Mouse (Mus musculus): ENCODE measurements at regions not wholly inside any gene's neighbourhood (a gene's known extent, or its start where the extent isn't known, plus 50 kb on each side); places are given as distances from the start of the nearest gene placed in this dataset.

DNA sequence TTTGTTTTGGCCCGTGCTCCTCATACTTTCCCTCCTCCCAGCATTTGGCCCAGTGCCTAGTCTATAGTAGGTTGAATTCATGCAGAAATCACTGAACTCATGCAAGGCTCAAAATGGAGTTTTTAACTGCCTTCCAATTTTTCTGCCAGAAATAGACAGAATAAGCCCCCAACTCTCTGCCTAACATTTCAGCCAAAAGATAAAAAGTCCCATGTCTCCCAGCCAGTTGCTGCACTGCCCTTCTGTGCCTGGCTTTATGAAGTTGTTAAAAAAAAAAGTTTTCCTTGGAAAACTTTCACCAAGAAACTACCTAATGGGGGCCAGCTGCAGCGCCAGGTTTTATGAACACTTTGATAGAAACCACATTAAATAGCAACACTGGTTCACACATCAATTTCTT lies 222.0 kb downstream of the Zic3 start:
- 66% methylated on average over 2 of the region's 2 CpGs for WGBS
- H3K9ac ChIP-seq (ENCODE audit: low read length): no peak overlapping the region

DNA sequence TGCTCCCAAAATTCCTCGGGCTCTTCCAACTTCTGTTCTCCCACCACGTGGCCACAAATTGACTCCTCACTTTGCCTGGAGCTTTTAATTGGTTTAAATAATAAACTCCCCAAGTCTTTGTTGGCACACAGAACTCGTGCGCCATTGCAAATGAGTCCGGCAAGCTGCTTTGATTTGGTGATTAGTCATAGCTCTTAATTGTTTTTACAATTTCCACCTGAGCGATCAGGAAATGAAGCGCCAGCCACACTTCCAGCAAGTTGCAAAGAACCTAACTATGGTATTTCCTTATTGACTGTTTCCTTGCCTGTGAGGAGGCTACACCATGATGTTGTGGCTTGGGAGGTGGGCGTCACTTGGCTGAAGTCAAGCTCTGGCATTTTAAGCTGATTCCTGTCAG lies 233.5 kb downstream of the Zic3 start:
- H3K36me3 ChIP-seq (ENCODE audit: control insufficient read depth, insufficient read depth, low read length): no peaks in the 10 kb centered on the region
- DNase-seq (ENCODE audit: low spot score): peak; percentile 68
- no peak overlapping the region for H3K4me2 ChIP-seq (ENCODE audit: low read length)
- no peak overlapping the region for H3K27ac ChIP-seq (ENCODE audit: low read depth, low read length)
- WGBS: 42% methylated on average over 8 of the region's 8 CpGs
- no peaks in the 10 kb centered on the region for H3K4me1 ChIP-seq (ENCODE audit: control insufficient read depth, insufficient read depth, low read length)
- no peak overlapping the region for H3K9ac ChIP-seq (ENCODE audit: low read length)
- no peaks in the 10 kb centered on the region for H3K27me3 ChIP-seq (replicated peaks; ENCODE audit: control insufficient read depth, insufficient read depth, low read length)
- H3K9me3 ChIP-seq (replicated peaks; ENCODE audit: control insufficient read depth, low read length): no peaks in the 10 kb centered on the region
- peak; percentile 66 for ATAC-seq
- H3K4me3 ChIP-seq (ENCODE audit: low read depth, low read length): no peak overlapping the region

More for the DNA sequence above, 222.0 kb downstream of the Zic3 start:
- no peak overlapping the region for H3K27ac ChIP-seq (ENCODE audit: low read depth, low read length)
- no peak overlapping the region for H3K4me3 ChIP-seq (ENCODE audit: low read depth, low read length)
- H3K36me3 ChIP-seq (ENCODE audit: control insufficient read depth, insufficient read depth, low read length): no peaks in the 10 kb centered on the region
- no peak overlapping the region for H3K4me2 ChIP-seq (ENCODE audit: low read length)
- ATAC-seq (no peak), DNase-seq (ENCODE audit: low spot score) (peak; percentile 15)
- H3K27me3 ChIP-seq (replicated peaks; ENCODE audit: control insufficient read depth, insufficient read depth, low read length): no peaks in the 10 kb centered on the region
- H3K4me1 ChIP-seq (ENCODE audit: control insufficient read depth, insufficient read depth, low read length): no peaks in the 10 kb centered on the region
- H3K9me3 ChIP-seq (replicated peaks; ENCODE audit: control insufficient read depth, low read length): no peaks in the 10 kb centered on the region

DNA sequence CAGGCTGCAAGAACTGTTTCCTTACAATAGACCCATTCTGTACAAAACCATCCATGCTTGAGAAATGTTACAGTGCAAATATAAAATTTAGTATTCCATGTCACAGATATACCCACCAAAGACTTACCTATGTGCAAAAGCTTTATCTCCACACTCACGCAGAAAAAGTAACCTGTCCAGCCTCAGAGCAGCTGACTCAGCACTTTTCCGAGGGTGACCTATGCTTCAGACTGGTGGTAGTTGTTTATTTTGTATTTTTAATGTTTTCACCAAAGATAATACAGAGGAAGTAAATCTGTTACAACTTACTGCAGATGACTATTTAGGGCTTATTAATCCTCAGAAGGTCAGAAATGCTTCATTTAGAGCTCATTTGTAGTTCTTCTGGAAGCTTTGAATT lies 260.4 kb downstream of the Zic3 start:
- DNase-seq (ENCODE audit: low spot score) (no peak), ATAC-seq (no peak)
- Histone ChIP-seq H3K27me3 (replicated peaks; ENCODE audit: control insufficient read depth, insufficient read depth, low read length) (no peaks in the 10 kb centered on the region), H3K4me2 (ENCODE audit: low read length) (no peak overlapping the region), H3K9me3 (replicated peaks; ENCODE audit: control insufficient read depth, low read length) (no peaks in the 10 kb centered on the region), H3K27ac (ENCODE audit: low read depth, low read length) (no peak overlapping the region), H3K4me1 (ENCODE audit: control insufficient read depth, insufficient read depth, low read length) (no peaks in the 10 kb centered on the region), H3K9ac (ENCODE audit: low read length) (no peak overlapping the region), H3K36me3 (ENCODE audit: control insufficient read depth, insufficient read depth, low read length) (no peaks in the 10 kb centered on the region), H3K4me3 (ENCODE audit: low read depth, low read length) (no peak overlapping the region)
- WGBS: 88% methylated on average over 2 of the region's 2 CpGs

DNA sequence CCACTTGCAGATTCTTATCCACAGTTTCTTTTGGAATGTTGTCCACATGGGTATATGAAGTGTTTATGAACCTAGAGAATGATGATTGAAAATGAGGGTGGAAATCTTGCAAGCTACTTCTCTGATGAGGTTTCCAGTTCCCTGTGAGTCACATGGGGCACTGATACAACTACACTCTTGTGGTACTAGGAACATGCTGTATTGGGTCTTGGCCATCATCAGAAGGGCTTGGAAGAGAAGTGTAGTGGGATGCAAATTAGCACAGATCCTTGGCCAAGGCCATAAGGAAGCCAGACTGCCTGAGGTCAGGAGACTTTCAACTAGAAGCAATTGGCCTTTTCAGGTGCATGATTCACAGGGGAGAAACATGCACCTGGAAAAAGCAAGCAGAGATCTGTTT lies 300.3 kb downstream of the Zic3 start:
- Histone ChIP-seq H3K27ac (ENCODE audit: low read depth, low read length) (no peak overlapping the region), H3K9me3 (replicated peaks; ENCODE audit: control insufficient read depth, low read length) (no peaks in the 10 kb centered on the region), H3K4me3 (ENCODE audit: low read depth, low read length) (no peak overlapping the region), H3K4me2 (ENCODE audit: low read length) (no peak overlapping the region), H3K27me3 (replicated peaks; ENCODE audit: control insufficient read depth, insufficient read depth, low read length) (no peaks in the 10 kb centered on the region), H3K36me3 (ENCODE audit: control insufficient read depth, insufficient read depth, low read length) (no peaks in the 10 kb centered on the region), H3K9ac (ENCODE audit: low read length) (no peak overlapping the region), H3K4me1 (ENCODE audit: control insufficient read depth, insufficient read depth, low read length) (no peaks in the 10 kb centered on the region)
- ATAC-seq (no peak), DNase-seq (ENCODE audit: low spot score) (no peak)

DNA sequence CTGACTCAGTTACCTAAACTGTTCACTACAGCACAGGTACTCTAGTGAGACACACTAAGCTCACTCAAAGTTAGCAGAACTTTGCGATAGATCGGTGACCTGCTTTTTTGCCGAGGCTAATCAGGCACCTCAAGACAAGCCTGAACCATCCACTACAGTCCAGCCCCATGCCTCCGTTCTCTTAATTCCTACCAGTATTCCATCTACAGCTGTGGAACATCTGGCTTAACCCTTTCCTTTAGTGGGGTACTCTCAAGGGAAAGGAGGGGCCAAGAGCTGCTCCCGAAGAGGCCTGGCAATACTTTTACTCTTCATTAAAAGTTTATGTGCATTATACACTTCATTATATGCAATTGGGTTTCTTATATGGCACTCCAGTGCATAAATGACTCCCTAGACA lies 329.1 kb downstream of the Zic3 start:
- WGBS: 93% methylated on average over 5 of the region's 5 CpGs

DNA sequence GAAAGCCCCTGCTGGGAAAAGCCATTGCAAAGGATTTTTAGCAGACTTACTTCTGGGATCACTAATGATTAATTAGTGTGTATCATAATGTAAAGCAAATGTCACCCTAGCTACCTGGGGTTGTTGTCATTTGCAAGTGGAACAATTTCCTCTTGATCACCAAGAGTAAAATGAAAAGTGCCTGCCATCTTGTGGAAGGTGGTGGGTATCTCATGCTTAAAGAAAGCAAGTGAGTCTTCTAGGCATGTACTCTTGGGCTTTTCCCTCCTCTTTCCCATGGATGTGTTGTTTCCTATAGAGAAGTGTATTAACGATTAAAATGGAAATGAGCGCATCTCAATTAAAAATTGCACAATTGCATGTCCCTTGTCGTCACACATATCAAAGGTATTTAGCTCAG lies 355.4 kb downstream of the Zic3 start:
- Histone ChIP-seq H3K9me3 (replicated peaks; ENCODE audit: control insufficient read depth, low read length) (no peaks in the 10 kb centered on the region), H3K4me2 (ENCODE audit: low read length) (no peak overlapping the region), H3K9ac (ENCODE audit: low read length) (no peak overlapping the region), H3K27ac (ENCODE audit: low read depth, low read length) (no peak overlapping the region), H3K4me3 (ENCODE audit: low read depth, low read length) (no peak overlapping the region), H3K36me3 (ENCODE audit: control insufficient read depth, insufficient read depth, low read length) (no peaks in the 10 kb centered on the region), H3K4me1 (ENCODE audit: control insufficient read depth, insufficient read depth, low read length) (no peaks in the 10 kb centered on the region), H3K27me3 (replicated peaks; ENCODE audit: control insufficient read depth, insufficient read depth, low read length) (no peaks in the 10 kb centered on the region)
- 61% methylated on average over 3 of the region's 3 CpGs for WGBS
- no peak for ATAC-seq
- peak; percentile 66 for DNase-seq (ENCODE audit: low spot score)

More for the DNA sequence above, 329.1 kb downstream of the Zic3 start:
- Histone ChIP-seq H3K4me1 (ENCODE audit: control insufficient read depth, insufficient read depth, low read length) (no peaks in the 10 kb centered on the region), H3K4me2 (ENCODE audit: low read length) (no peak overlapping the region), H3K9me3 (replicated peaks; ENCODE audit: control insufficient read depth, low read length) (no peaks in the 10 kb centered on the region), H3K27me3 (replicated peaks; ENCODE audit: control insufficient read depth, insufficient read depth, low read length) (no peaks in the 10 kb centered on the region), H3K27ac (ENCODE audit: low read depth, low read length) (no peak overlapping the region), H3K9ac (ENCODE audit: low read length) (no peak overlapping the region), H3K36me3 (ENCODE audit: control insufficient read depth, insufficient read depth, low read length) (no peaks in the 10 kb centered on the region), H3K4me3 (ENCODE audit: low read depth, low read length) (no peak overlapping the region)
- no peak for DNase-seq (ENCODE audit: low spot score)
- no peak for ATAC-seq

All from forebrain, embryonic 14.5 days (tissue).